Mouse (Mus musculus): ENCODE data around the gene Kctd14. TPM values are rescaled to one million over a fixed set of nuclear protein-coding genes. Genes with fewer than 3 reads are reported as not detected.

Gene Kctd14
- polyA plus RNA-seq, 1 experiment from 2014 or later, result 0.20 TPM

Other genes starting within 250 kb of the Kctd14 start
- gene Usp35, start 119.3 kb upstream of the Kctd14 start, polyA plus RNA-seq (2016; fragmentation: Nextera tagmentation; extraction: Ambion mirVana), result 2.3 and 2.7 TPM in 2 replicates
- 4.5 and 4.8 TPM in 2 replicates for gene Kctd21, start 119.0 kb upstream of the Kctd14 start, polyA plus RNA-seq (2016; fragmentation: Nextera tagmentation; extraction: Ambion mirVana)
- 42.1 and 52.9 TPM in 2 replicates for gene Alg8, start 79.7 kb upstream of the Kctd14 start, polyA plus RNA-seq (2016; fragmentation: Nextera tagmentation; extraction: Ambion mirVana)
- 322 and 341 TPM in 2 replicates for gene Ndufc2, start 51.3 kb upstream of the Kctd14 start, polyA plus RNA-seq (2016; fragmentation: Nextera tagmentation; extraction: Ambion mirVana)
- gene Thrsp, start 33.6 kb upstream of the Kctd14 start, polyA plus RNA-seq (2016; fragmentation: Nextera tagmentation; extraction: Ambion mirVana), result 0.37 and 0.43 TPM in 2 replicates
- 61.0 and 63.7 TPM in 2 replicates for gene Ints4, start 29.6 kb downstream of the Kctd14 start, polyA plus RNA-seq (2016; fragmentation: Nextera tagmentation; extraction: Ambion mirVana)
- 35.9 and 41.7 TPM in 2 replicates for gene Aamdc, start 128.2 kb downstream of the Kctd14 start, polyA plus RNA-seq (2016; fragmentation: Nextera tagmentation; extraction: Ambion mirVana)
- gene Rsf1, start 128.6 kb downstream of the Kctd14 start, polyA plus RNA-seq (2016; fragmentation: Nextera tagmentation; extraction: Ambion mirVana), result 18.7 and 21.1 TPM in 2 replicates
- gene Clns1a, start 245.3 kb downstream of the Kctd14 start, polyA plus RNA-seq (2016; fragmentation: Nextera tagmentation; extraction: Ambion mirVana), result 251 and 292 TPM in 2 replicates

Measured in hindbrain, embryonic 10.5 days (tissue).